Mouse (Mus musculus): ENCODE measurements around the gene Ccser2. TPM values are rescaled to one million over a fixed set of nuclear protein-coding genes. Genes with fewer than 3 reads are reported as not detected.
"Not testable (repeated sequence)": the region's sequence is repeated elsewhere in the genome, so short reads cannot be mapped to it uniquely, and the experiment has no call there.

Gene Ccser2
- total RNA-seq (2021) = 10 to 100 TPM; 63.3 to 72.8 TPM
- long read RNA-seq, experiment 1, full-length matches to known transcripts = 50 of 67 reads
- long read RNA-seq, experiment 1, partial matches to known transcripts = 1 of 67 reads
- long read RNA-seq, experiment 1, other reads (novel, unspliced or antisense) = 16 of 67 reads
- long read RNA-seq, experiment 2, full-length matches to known transcripts = 46 of 66 reads
- long read RNA-seq, experiment 2, partial matches to known transcripts = 2 of 66 reads
- long read RNA-seq, experiment 2, other reads (novel, unspliced or antisense) = 18 of 66 reads

- peak; percentile 99 for DNase-seq (ENCODE audit: low spot score)
Observed at GRCm38 (mm10) chr14:36968628-36969147, at the start of gene Ccser2. TSS of gene Ccser2 (minus strand) at chr14:36968777.

- DNase-seq (ENCODE audit: low spot score) = no peak
Observed at GRCm38 (mm10) chr14:37015894-37016293, 47.3 kb upstream of the Ccser2 start.

- DNase-seq (ENCODE audit: low spot score) = no peak
Observed at GRCm38 (mm10) chr14:37013644-37014043, 45.1 kb upstream of the Ccser2 start.

DNA sequence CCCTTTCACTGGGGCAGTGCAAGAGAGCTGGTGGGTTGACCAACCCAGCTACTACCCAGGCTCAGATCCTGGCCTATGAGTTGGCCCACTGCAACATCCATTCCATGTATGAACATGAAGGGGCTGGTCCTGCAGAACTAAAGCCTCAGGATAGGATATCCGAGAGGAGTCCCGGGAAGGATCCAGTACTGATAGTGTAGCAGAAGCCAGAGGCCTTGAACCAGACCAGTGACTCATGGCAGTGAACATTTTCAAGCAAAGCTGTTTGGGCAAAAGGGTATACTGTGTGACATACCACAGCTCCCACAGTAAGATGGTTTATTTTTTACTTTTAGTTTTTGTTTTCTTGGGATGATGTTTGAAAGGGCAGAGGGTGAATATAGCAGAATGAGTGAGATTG lies 41.1 kb upstream of the Ccser2 start:
- DNase-seq (ENCODE audit: low spot score) = no peak

DNA sequence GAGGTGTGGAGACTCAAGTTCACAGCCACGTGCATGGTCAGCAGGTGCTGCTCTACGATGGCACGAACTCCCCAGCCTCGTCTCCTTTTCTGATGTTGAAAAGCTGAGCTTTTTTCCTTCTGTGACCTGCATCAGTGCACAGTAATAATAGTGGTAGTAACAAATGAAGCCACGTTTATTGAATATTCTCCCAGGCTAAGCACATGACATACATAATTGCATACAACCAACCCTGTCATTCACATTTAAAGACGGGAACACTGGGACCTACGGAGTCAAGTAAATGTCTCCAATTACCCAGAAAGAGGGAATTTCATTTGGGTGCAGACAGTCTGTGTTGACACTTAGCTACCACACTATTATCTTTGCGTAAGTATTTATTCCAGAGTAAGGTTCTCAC lies 37.9 kb upstream of the Ccser2 start:
- DNase-seq (ENCODE audit: low spot score) = no peak

GRCm38 (mm10) chr14:37005865-37006264 lies 37.3 kb upstream of the Ccser2 start:
- DNase-seq (ENCODE audit: low spot score) = no peak

- no peak for DNase-seq (ENCODE audit: low spot score)
Observed at GRCm38 (mm10) chr14:37003431-37004095, 35.0 kb upstream of the Ccser2 start.

DNA sequence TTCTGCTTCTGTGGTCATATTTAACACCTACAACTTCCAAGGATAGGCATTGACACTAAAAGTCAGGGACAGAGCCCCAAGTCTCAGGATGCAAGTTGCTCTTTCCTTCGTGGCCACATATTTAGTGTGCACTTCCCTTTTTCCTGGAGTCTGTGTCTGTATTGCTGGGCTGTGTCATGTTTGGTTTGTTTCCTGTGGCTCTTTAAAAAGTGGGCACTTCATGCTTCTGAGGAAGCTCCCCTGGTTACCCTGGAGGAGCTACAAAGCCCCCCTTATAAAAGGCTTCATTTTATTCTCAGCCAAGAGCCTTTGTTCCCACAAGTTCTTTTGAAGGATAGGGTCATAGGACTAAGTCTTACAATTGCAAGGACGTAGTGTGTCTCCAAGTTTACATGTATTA lies 34.3 kb upstream of the Ccser2 start:
- DNase-seq (ENCODE audit: low spot score) = no peak

DNA sequence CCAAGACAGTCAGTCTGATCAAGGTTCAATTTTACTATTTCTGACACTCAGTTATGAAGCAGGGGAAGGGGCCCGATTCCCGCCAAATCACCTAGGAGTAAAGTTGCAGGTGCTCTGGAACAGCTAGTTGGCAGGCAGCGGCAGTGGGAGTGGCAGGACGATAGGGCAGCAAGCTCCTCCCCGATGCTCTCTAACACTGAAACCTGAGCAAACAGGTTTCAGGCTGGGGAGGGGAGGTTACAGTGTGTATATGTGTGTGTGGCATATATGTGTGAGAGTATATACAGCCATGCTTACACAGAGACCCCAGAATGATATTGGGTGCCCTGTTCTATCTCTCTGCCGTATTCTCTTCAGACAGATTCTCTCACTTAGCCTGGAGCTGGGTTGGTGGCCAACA lies 32.2 kb upstream of the Ccser2 start:
- not testable (repeated sequence) for DNase-seq (ENCODE audit: low spot score)

DNA sequence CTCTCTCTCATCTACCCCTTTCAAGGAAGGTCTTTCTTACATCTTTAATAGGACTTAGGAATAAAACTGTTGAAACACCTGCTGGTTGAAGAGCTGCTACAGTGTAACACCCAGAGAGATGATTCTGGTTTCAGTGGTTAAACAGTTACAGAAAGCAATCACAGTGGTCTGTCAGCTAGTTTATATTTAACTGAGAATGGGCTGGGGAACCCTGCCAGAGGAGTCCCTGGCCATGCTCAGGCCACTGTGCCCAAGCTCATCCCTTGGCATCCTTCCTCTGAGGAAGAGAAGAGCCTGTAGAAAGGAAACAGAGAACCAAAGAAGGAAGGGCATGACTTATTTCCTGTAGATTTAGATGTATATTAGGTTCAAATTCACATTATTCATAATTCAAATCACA lies 21.2 kb upstream of the Ccser2 start:
- DNase-seq (ENCODE audit: low spot score) = no peak

- no peak for DNase-seq (ENCODE audit: low spot score)
Observed at GRCm38 (mm10) chr14:36985693-36986092, 17.1 kb upstream of the Ccser2 start.

- DNase-seq (ENCODE audit: low spot score) = no peak
Observed at GRCm38 (mm10) chr14:36975019-36975418, 6.4 kb upstream of the Ccser2 start.

DNA sequence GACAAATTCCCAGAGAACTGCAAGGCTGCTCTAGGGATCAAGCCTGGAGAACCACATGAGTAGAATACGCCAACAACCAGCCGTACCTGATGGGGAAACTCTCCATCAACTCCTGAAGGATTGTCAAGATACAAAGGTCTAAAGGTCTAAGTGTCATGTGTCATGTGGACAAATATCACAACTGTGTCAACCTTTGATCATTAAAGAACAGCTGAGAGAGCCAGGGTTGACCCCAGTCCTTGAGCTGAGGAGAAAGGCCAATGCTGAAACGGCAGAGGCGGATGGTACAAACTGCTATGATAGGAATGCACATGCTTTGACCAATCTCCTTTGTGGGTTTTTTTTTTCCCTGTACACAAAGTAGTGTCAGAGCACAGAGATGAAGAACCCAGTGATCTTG lies 2.6 kb upstream of the Ccser2 start:
- no peak for DNase-seq (ENCODE audit: low spot score)

- no peak for DNase-seq (ENCODE audit: low spot score)
Observed at GRCm38 (mm10) chr14:36969861-36970420, 1.4 kb upstream of the Ccser2 start.

- no peak for DNase-seq (ENCODE audit: low spot score)
Observed at GRCm38 (mm10) chr14:36968076-36968627, 425 bp downstream of the Ccser2 start.

DNA sequence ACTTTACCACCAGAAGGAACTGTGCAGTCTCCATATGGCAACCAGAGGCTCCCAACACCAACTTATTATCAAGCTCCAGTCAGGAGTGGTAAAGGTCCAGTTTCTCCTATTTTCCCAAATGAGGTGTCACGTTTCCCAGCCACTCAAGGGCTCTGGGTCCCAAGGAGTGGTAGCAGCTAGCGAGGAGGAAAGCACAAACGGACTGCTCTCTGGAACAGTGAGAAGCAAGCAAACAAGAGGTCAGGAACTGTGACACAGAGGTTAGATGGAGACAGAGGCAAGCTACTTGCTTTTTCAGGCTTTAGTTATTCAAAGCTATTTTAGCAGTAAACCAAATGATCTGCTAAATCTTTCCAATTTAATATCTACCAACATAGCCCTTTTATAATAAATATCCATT lies 3.2 kb downstream of the Ccser2 start:
- no peak for DNase-seq (ENCODE audit: low spot score)

DNA sequence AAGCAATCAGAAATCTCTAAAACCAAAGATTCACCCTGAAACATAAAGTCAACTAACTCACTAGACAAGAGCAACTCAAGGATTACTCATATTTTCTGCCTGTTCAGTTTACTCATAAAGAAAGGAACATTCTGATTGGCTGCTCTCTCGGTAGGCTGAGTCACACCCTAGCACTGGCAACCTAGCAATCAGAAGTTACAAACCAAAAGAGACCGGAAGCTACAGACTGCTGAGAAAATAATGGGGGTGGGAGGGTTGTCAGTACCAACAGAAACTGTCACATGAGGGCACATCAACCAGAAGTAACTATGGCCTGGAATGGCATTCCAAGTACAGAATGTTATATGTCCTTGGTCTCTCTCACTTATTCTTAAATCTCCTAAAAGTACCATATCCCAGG lies 6.1 kb downstream of the Ccser2 start:
- no peak for DNase-seq (ENCODE audit: low spot score)

DNA sequence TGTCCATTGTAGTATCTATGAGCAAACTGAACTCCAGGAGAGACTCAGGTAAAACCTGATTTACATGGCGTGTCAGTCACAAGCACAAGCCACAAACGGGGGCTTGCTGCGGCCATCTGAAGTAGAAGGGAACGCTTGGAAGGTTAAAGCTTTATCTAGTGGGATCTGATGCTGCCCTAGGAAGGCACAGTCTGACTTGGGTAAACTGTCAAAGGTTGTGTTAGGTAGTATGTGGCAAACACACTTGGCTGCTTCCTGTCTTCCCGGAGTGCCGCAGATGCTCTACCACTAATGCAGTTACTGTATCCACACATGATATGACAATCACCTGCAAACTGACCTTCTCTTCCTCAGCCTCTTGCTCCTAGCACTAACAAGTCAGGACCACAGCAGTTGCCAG lies 10.9 kb downstream of the Ccser2 start:
- DNase-seq (ENCODE audit: low spot score) = no peak

GRCm38 (mm10) chr14:36957261-36957660 lies 11.3 kb downstream of the Ccser2 start:
- no peak for DNase-seq (ENCODE audit: low spot score)

DNA sequence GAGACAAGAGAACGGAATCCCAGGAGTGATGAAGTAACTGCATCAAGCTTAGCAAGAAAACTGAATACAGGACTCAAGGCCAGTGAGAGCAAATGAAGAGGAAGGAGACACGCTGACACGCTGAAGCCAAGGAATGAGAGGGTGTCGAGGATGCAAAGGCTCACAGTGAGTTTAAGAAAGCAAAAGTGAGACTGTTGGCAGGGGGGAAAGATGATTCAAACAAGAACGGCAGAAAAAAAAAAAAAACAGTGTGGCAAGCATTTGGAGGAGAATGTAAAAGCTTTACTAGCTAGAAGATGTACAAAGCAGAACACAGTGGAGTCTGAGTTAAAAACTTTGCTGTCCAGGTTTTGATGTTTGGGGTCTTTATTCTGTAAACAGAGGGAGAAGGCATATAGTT lies 11.9 kb downstream of the Ccser2 start:
- no peak for DNase-seq (ENCODE audit: low spot score)

DNA sequence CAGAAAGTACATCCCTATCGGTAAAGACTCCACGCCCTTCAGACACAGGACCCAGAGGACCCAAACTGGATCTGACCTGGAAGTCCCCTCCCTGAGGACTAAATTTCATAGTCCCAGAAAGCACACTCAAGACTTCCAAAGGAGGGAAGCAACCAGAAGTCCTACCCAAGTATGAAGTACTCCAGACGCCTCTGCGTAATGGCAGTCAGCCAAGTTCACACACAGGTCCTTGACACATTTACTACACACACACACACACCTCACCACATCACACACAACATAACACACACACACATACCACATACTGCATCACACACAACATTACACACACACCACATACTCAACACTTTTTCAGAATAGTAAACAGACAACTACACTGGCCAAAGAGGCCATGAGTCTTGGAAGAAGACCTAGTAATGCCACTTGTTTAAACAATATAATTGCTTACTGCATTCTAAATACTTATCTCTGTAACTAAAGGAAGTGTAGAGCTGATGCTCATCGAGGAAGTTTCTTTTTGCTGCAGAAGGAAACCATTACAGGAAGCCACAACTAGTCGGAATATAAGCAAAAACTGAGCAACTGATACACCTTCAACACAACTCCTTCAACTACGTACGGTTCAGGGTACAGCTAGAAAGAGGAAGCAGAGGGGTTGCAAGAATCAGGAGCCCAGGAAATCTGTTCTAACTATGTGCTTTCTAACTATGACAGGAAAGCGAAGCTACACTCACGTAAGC lies 15.7 kb downstream of the Ccser2 start:
- no peak for DNase-seq (ENCODE audit: low spot score)

GRCm38 (mm10) chr14:36952142-36952541 lies 16.4 kb downstream of the Ccser2 start:
- peak; percentile 28 for DNase-seq (ENCODE audit: low spot score)
